Mouse (Mus musculus): Measurements from ENCODE around the gene Apobec3. TPM values are rescaled to one million over a fixed set of nuclear protein-coding genes. Genes with fewer than 3 reads are reported as not detected.
"Not testable (repeated sequence)": the region's sequence is repeated elsewhere in the genome, so short reads cannot be mapped to it uniquely, and the experiment has no call there.

Apobec3 gene
- polyA plus RNA-seq, 1 experiment from 2014 or later, result 9.7 TPM

DNA sequence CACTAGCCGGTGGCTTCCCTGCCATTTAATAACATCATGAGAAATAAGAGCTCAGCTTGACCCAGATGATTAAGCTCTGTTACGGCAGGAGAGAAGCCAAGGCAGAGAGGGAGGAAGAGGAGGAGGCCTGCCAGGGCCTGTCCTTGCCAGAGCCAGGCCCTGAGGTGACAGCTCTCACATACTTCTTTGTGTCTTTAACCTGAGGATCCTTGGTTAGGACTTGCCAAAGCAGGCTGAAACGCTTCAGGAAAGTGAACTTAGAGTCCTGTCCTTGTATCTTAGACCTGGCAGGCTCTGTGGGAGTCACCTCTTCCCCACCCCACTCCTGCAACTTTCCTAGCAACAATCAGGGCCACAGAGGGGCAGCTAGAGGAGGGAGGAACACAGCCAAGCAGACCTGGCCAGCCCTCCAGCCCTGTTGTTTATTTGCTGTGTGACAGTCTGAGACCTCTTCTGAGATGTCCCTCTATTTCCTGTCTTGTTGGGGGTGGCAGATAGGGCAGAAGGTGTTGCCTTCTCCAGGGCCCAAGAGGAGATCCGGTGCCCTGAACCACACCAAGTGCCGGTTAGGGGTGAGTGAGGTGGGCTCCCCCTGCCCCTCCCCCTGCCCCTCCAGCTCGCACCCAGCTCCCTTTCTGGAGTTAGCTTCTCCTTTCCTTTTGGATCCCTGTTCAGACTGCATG is 8.5 kb downstream of the Apobec3 start:
- no peak overlapping the region for H3K4me2 ChIP-seq (ENCODE audit: low read depth, severe bottlenecking)
- no peak overlapping the region for H3K4me3 ChIP-seq (ENCODE audit: low read depth, low read length)
- no peaks in the 10 kb centered on the region for H3K4me1 ChIP-seq (ENCODE audit: control insufficient read depth, insufficient read depth, low read length)
- ATAC-seq (ENCODE audit: insufficient number of reproducible peaks, low FRiP score, low TSS enrichment, low read depth) (no peak; the same call in 1 of the 2 replicates), DNase-seq (ENCODE audit: low spot score) (no peak)
- no peak overlapping the region; the same call in 1 of the 2 replicates for H3K9ac ChIP-seq (ENCODE audit: low read length)
- H3K27me3 ChIP-seq (ENCODE audit: control insufficient read depth, insufficient read depth, low read length), result no peaks in the 10 kb centered on the region
- no peak overlapping the region for H3K27ac ChIP-seq (replicated peaks; ENCODE audit: low read depth, low read length)
- H3K9me3 ChIP-seq (ENCODE audit: control insufficient read depth, low read length), result no peaks in the 10 kb centered on the region
- H3K36me3 ChIP-seq (ENCODE audit: control insufficient read depth, insufficient read depth, low read length), result no peaks in the 10 kb centered on the region
- WGBS, result 75% methylated on average over 6 of the region's 6 CpGs

DNA sequence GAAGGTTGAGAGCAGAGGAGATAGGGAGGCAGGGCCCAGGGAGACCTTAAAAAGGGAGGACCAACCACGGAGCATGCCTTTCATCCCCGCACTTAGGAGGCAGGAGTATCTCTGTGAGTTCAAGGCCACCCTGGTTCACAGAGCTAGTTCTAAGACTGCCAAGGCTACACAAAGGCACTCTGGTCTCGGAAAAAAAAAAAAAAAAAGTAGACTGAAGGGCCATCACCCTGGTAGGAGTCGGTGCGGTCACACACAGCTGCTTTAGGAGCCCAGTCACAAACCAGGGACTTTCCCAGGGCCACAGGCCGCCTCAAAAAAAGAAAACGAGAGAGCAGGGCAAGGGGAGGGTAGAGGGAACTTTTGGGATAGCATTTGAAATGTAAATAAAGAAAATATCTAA is 9.3 kb downstream of the Apobec3 start:
- Histone ChIP-seq H3K4me1 (ENCODE audit: control insufficient read depth, insufficient read depth, low read length) (no peaks in the 10 kb centered on the region), H3K4me3 (ENCODE audit: low read depth, low read length) (no peak overlapping the region), H3K4me2 (ENCODE audit: low read depth, severe bottlenecking) (no peak overlapping the region), H3K9ac (ENCODE audit: low read length) (no peak overlapping the region), H3K27me3 (ENCODE audit: control insufficient read depth, insufficient read depth, low read length) (no peaks in the 10 kb centered on the region), H3K27ac (replicated peaks; ENCODE audit: low read depth, low read length) (no peak overlapping the region), H3K9me3 (ENCODE audit: control insufficient read depth, low read length) (no peaks in the 10 kb centered on the region), H3K36me3 (ENCODE audit: control insufficient read depth, insufficient read depth, low read length) (no peaks in the 10 kb centered on the region)
- DNase-seq (ENCODE audit: low spot score) (no peak), ATAC-seq (ENCODE audit: insufficient number of reproducible peaks, low FRiP score, low TSS enrichment, low read depth) (no peak)
- 68% methylated on average over 7 of the region's 7 CpGs for WGBS

DNA sequence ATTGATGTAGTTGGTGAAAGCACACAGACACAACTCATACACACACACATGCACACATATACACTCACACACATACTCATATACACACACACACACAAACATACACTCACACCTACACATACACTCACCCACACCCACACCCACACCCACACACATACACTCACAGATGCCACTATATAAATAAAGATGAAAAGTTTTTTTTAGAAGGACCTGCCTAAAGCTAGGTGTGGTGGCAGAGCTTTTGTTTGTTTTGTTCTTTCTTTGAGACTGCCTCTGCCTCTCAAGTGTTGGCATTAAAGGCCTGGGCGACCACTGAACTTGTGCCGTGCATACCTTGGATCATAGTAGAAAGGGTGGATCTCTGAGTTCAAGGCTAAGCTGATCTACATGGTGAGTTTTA is 9.9 kb downstream of the Apobec3 start:
- H3K9me3 ChIP-seq (ENCODE audit: control insufficient read depth, low read length), result no peaks in the 10 kb centered on the region
- no peak for ATAC-seq (ENCODE audit: insufficient number of reproducible peaks, low FRiP score, low TSS enrichment, low read depth)
- no peaks in the 10 kb centered on the region for H3K4me1 ChIP-seq (ENCODE audit: control insufficient read depth, insufficient read depth, low read length)
- whole genome bisulfite sequencing, result 85% methylated on average over 2 of the region's 2 CpGs
- no peak overlapping the region for H3K27ac ChIP-seq (replicated peaks; ENCODE audit: low read depth, low read length)
- no peaks in the 10 kb centered on the region for H3K27me3 ChIP-seq (ENCODE audit: control insufficient read depth, insufficient read depth, low read length)
- no peak for DNase-seq (ENCODE audit: low spot score)
- H3K4me3 ChIP-seq (ENCODE audit: low read depth, low read length), result no peak overlapping the region
- H3K4me2 ChIP-seq (ENCODE audit: low read depth, severe bottlenecking), result no peak overlapping the region
- H3K36me3 ChIP-seq (ENCODE audit: control insufficient read depth, insufficient read depth, low read length), result no peaks in the 10 kb centered on the region; the same call in 1 of the 2 replicates
- no peak overlapping the region for H3K9ac ChIP-seq (ENCODE audit: low read length)

DNA sequence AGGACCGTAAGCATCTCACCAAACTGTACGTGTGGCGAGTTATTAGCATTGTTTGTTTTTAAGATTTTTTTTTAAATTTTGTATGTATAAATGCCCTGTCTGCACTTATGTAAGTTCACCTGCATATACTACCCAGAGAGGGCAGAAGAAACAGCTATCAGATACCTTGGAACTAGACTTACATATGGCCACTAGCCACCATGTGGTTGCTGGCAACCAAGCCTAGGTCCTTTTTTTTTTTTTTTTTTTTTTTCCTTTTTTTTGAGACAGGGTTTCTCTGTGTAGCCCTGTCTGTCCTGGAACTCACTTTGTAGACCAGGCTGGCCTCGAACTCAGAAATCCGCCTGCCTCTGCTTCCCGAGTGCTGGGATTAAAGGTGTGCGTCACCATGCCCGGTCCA is 11.6 kb downstream of the Apobec3 start:
- H3K4me2 ChIP-seq (ENCODE audit: low read depth, severe bottlenecking); H3K27me3 ChIP-seq (ENCODE audit: control insufficient read depth, insufficient read depth, low read length); H3K9ac ChIP-seq (ENCODE audit: low read length); H3K36me3 ChIP-seq (ENCODE audit: control insufficient read depth, insufficient read depth, low read length); H3K9me3 ChIP-seq (ENCODE audit: control insufficient read depth, low read length); H3K27ac ChIP-seq (replicated peaks; ENCODE audit: low read depth, low read length); DNase-seq (ENCODE audit: low spot score); ATAC-seq (ENCODE audit: insufficient number of reproducible peaks, low FRiP score, low TSS enrichment, low read depth); H3K4me3 ChIP-seq (ENCODE audit: low read depth, low read length); H3K4me1 ChIP-seq (ENCODE audit: control insufficient read depth, insufficient read depth, low read length): not testable (repeated sequence)
- WGBS, result 94% methylated on average over 8 of the region's 8 CpGs

DNA sequence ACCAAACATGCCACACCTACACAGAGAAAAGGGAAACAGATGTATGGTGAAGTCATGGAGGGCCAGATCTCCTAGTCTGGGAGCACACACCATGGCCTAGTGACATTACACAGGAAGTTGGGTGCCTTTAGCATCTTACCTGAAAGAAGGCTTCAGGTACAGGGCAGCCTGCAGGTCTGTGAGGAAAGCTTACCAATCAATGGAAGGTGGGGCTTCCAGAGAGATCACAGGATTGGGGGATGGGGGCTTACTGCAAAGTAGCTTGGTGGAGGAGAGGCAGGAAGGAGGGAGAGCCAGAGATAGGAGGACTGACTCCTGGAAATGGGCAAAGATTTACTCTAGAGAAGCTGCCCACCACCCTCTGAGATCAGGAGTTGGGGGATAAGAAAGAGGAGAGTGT is 12.5 kb downstream of the Apobec3 start:
- Histone ChIP-seq H3K9ac (ENCODE audit: low read length) (no peak overlapping the region), H3K36me3 (ENCODE audit: control insufficient read depth, insufficient read depth, low read length) (no peaks in the 10 kb centered on the region; the same call in 1 of the 2 replicates), H3K4me2 (ENCODE audit: low read depth, severe bottlenecking) (no peak overlapping the region), H3K9me3 (ENCODE audit: control insufficient read depth, low read length) (no peaks in the 10 kb centered on the region), H3K4me3 (ENCODE audit: low read depth, low read length) (no peak overlapping the region), H3K4me1 (ENCODE audit: control insufficient read depth, insufficient read depth, low read length) (no peaks in the 10 kb centered on the region), H3K27ac (replicated peaks; ENCODE audit: low read depth, low read length) (no peak overlapping the region), H3K27me3 (ENCODE audit: control insufficient read depth, insufficient read depth, low read length) (no peaks in the 10 kb centered on the region)
- DNase-seq (ENCODE audit: low spot score), result no peak
- no peak for ATAC-seq (ENCODE audit: insufficient number of reproducible peaks, low FRiP score, low TSS enrichment, low read depth)

DNA sequence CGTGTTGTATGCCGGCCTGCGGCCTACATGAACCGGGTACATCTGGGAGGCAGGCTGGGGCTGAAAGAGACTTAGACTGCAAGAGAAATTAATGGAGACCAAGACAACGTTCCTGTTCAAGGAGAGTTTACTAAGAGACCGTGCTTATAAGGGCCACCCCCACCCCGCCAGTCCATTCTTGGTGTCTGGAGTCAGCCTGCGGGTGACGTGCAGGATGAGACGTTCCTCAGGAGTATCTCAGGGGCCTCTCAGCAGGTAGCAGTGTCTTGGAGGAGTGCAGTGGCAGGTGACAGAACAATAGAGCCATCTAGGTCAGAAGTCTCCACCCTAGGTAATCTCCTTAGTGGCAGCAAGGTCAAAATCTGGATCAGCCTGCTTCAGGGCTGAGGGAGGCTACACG is 13.2 kb downstream of the Apobec3 start:
- H3K4me2 ChIP-seq (ENCODE audit: low read depth, severe bottlenecking); H3K4me1 ChIP-seq (ENCODE audit: control insufficient read depth, insufficient read depth, low read length); H3K9me3 ChIP-seq (ENCODE audit: control insufficient read depth, low read length); H3K27me3 ChIP-seq (ENCODE audit: control insufficient read depth, insufficient read depth, low read length); H3K4me3 ChIP-seq (ENCODE audit: low read depth, low read length); ATAC-seq (ENCODE audit: insufficient number of reproducible peaks, low FRiP score, low TSS enrichment, low read depth); DNase-seq (ENCODE audit: low spot score); H3K27ac ChIP-seq (replicated peaks; ENCODE audit: low read depth, low read length); H3K36me3 ChIP-seq (ENCODE audit: control insufficient read depth, insufficient read depth, low read length); H3K9ac ChIP-seq (ENCODE audit: low read length): not testable (repeated sequence)
- WGBS, result 87% methylated on average over 11 of the region's 11 CpGs

DNA sequence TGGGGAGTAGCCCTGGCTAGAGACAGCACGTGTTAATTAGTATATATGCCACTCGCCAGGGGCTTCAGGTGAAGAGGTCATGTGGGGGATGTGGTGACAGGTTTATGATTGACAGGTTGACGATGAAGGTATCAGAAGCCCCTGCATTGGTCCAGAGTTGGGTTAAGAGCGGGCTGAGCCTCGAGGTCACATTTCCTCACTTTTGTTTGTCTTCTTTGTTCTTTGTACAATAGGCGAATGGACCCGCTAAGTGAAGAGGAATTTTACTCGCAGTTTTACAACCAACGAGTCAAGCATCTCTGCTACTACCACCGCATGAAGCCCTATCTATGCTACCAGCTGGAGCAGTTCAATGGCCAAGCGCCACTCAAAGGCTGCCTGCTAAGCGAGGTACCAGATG is 13.8 kb downstream of the Apobec3 start:
- WGBS, result 71% methylated on average over 12 of the region's 12 CpGs
- Histone ChIP-seq H3K36me3 (ENCODE audit: control insufficient read depth, insufficient read depth, low read length) (no peaks in the 10 kb centered on the region; the same call in 1 of the 2 replicates), H3K9ac (ENCODE audit: low read length) (no peak overlapping the region), H3K27me3 (ENCODE audit: control insufficient read depth, insufficient read depth, low read length) (no peaks in the 10 kb centered on the region), H3K4me3 (ENCODE audit: low read depth, low read length) (no peak overlapping the region), H3K27ac (replicated peaks; ENCODE audit: low read depth, low read length) (no peak overlapping the region), H3K4me1 (ENCODE audit: control insufficient read depth, insufficient read depth, low read length) (no peaks in the 10 kb centered on the region), H3K4me2 (ENCODE audit: low read depth, severe bottlenecking) (no peak overlapping the region), H3K9me3 (ENCODE audit: control insufficient read depth, low read length) (no peaks in the 10 kb centered on the region)
- no peak for DNase-seq (ENCODE audit: low spot score)
- no peak for ATAC-seq (ENCODE audit: insufficient number of reproducible peaks, low FRiP score, low TSS enrichment, low read depth)

DNA sequence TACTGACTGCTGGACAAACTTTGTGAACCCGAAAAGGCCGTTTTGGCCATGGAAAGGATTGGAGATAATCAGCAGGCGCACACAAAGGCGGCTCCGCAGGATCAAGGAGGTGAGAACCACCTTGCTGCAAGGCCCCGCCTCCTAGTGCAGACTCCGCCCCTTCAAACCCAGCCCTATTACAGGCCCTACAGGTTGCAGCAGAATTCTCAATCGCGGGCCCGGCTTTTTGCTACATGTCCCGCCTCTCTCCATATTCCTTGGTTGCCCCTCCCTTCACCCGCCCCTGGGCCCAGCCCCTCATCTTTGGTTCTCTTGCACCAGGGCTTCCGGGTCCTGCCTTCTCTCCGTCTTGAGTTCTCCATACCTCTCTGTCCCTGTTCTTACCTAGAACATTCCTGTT is 15.4 kb downstream of the Apobec3 start:
- no peak for ATAC-seq (ENCODE audit: insufficient number of reproducible peaks, low FRiP score, low TSS enrichment, low read depth)
- H3K4me3 ChIP-seq (ENCODE audit: low read depth, low read length), result no peak overlapping the region
- H3K4me1 ChIP-seq (ENCODE audit: control insufficient read depth, insufficient read depth, low read length), result no peaks in the 10 kb centered on the region
- H3K9ac ChIP-seq (ENCODE audit: low read length), result no peak overlapping the region
- H3K4me2 ChIP-seq (ENCODE audit: low read depth, severe bottlenecking), result no peak overlapping the region
- no peaks in the 10 kb centered on the region for H3K27me3 ChIP-seq (ENCODE audit: control insufficient read depth, insufficient read depth, low read length)
- no peak overlapping the region for H3K27ac ChIP-seq (replicated peaks; ENCODE audit: low read depth, low read length)
- WGBS, result 34% methylated on average over 14 of the region's 14 CpGs
- no peaks in the 10 kb centered on the region for H3K9me3 ChIP-seq (ENCODE audit: control insufficient read depth, low read length)
- no peaks in the 10 kb centered on the region; the same call in 1 of the 2 replicates for H3K36me3 ChIP-seq (ENCODE audit: control insufficient read depth, insufficient read depth, low read length)
- no peak for DNase-seq (ENCODE audit: low spot score)

DNA sequence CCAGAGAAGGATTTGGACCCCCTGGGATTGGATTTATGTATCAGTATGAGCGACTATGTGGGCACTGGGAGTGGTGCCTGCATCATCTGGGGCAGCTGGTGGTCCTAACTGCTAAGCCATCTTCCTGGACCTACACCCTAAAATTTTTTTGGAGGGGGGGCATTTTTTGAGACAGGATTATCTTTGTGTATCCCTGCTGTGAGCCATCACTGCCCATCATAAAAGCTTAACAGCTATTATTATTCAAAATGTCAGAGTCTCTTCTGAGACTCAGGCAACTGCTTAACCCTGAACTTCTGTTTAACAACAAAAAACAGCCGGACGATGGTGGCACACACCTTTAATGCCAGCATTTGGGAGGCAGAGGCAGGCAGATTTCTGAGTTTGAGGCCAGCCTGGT is 17.5 kb downstream of the Apobec3 start:
- not testable (repeated sequence) for H3K4me3 ChIP-seq (ENCODE audit: low read depth, low read length); ATAC-seq (ENCODE audit: insufficient number of reproducible peaks, low FRiP score, low TSS enrichment, low read depth); H3K9me3 ChIP-seq (ENCODE audit: control insufficient read depth, low read length); H3K27me3 ChIP-seq (ENCODE audit: control insufficient read depth, insufficient read depth, low read length); H3K27ac ChIP-seq (replicated peaks; ENCODE audit: low read depth, low read length); H3K4me1 ChIP-seq (ENCODE audit: control insufficient read depth, insufficient read depth, low read length); H3K4me2 ChIP-seq (ENCODE audit: low read depth, severe bottlenecking); H3K9ac ChIP-seq (ENCODE audit: low read length); DNase-seq (ENCODE audit: low spot score); H3K36me3 ChIP-seq (ENCODE audit: control insufficient read depth, insufficient read depth, low read length)
- WGBS, result 91% methylated on average over 3 of the region's 3 CpGs

Measured in limb, embryonic 11.5 days (tissue).